Mouse (Mus musculus) kidney, adult 2 months (tissue): ENCODE results near the gene Myh7.

Source experiments
- CTCF ChIP-seq: fragments of 200-500 bp; conservative IDR thresholded peaks from 2 replicates; pipeline ENCODE4 v1.5.1; 2011; ENCODE audit warnings: low read depth, mild to moderate bottlenecking, control low read depth, low read length, moderate library complexity, mixed read lengths; ENCODE audit not compliant: insufficient read depth, insufficient read length
- POLR2A ChIP-seq: fragments of 200-500 bp; IDR thresholded peaks from one replicate; pipeline ENCODE4 v1.6.1; 2011; ENCODE audit warnings: low read depth, low read length, control low read depth

DNA sequence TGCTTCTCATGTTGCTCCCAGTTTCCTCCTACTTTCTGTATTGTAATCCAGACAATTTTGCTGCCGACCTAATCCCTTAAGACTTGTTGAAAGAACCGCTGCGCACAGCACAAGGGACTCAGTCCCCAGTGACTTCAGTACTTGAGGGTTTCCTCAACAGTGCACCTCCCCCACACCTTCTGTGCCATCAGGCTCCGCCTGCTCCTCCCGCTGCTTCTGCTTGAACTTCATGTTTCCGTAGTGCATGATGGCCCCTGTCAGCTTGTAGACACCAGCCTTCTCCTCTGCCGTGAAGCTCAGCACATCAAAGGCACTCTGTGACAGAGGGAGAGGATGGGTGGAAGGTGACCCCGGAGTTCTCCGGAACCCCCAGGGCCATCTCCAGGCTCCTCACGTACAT, 33.7 kb downstream of the Myh7 start:
- TF ChIP-seq CTCF (no peak), POLR2A (no peak)
